Mouse (Mus musculus) small intestine, adult 2 months (tissue): ENCODE data around the gene Kcnmb2.

Experiments
- CTCF ChIP-seq: fragments of 200-500 bp; IDR thresholded peaks from 2 replicates; pipeline ENCODE4 v1.5.1; 2012; ENCODE audit warnings: low read depth, mild to moderate bottlenecking, control low read depth, inconsistent platforms, low read length, moderate library complexity, mixed read lengths; ENCODE audit not compliant: insufficient replicate concordance, insufficient read length; ENCODE audit errors: extremely low read depth
- POLR2A ChIP-seq: fragments of 200-500 bp; IDR thresholded peaks from 2 replicates; pipeline ENCODE4 v1.6.1; 2012; ENCODE audit warnings: low read depth, mild to moderate bottlenecking, control low read depth, inconsistent platforms, low read length, moderate library complexity

DNA sequence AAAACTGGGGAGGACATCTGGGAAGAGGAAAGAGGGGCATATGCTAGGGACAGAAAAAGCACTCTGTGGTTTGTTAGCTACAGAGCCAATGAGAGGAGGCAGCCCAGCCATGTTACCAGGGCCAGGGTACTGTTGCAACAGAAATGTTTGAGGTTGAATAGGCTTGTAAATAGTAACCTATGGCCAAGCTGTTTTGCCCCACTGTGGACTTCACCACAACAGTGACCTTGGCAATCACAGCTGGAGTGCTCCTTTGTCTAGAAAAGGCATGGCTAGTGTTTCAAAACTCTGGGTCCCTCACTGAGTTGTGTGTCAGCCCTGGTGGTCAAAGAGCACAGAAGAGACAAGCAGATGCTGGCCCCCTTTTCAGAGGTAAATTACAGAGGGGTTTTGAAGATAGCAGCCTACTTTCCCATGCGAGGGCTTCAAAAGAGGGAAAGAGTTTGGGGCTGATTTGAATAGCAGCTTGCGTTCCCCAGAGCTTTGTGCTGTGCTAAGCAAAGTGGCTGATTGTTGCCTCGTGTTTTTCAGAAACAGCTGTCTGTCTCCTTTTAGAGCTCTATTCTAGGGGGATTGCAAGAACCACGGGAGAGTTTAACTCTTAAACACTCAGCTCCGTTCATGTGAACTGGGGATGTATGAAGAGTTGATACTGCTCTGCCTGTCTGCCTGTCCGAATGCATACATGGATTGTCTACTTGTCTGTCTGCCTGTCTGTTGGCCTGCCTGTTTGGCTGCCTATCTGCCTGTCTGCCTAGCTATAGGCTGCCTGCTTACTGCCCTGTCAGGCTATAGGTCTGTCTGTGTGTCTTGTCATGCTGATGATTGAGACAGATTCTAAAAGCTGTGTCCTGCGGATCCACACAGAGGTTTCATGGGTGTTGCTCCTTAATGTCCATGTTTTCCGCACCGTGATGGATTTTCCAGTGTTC, 165.0 kb downstream of the Kcnmb2 start:
- TF ChIP-seq CTCF (no peak), POLR2A (no peak)
